Mouse (Mus musculus) liver, adult 2 months (tissue): ENCODE results near the gene Zmiz1.

Experiments used
- CTCF ChIP-seq: fragments of 200-500 bp; IDR thresholded peaks from 2 replicates; pipeline ENCODE4 v1.5.1; 2011; ENCODE audit warnings: low read depth, low read length, control low read depth
- POLR2A ChIP-seq: fragments of 200-500 bp; IDR thresholded peaks from 2 replicates; pipeline ENCODE4 v1.6.1; 2011; ENCODE audit warnings: low read length, control low read depth; ENCODE audit not compliant: insufficient read depth; ENCODE audit errors: extremely low read depth

DNA sequence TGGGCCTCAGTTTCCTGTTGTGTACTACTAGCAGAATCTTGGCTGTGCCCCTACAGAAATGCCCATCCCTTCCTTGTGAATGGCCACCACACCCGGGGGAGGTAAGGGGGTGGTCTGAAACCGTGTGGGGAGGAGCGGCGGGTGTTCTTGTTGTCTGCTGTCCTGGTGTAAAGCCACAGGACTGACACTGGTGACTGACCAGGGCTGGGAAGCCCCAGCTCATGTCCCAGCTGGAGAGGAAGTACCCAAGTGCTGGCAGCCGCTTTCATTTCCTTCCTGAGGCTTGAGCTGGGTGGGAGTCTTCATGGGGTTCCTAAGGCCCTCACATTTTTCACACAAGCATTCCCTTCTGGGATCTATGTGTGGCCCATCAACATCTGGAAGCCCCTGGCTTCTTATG, 155.7 kb downstream of the Zmiz1 start:
- TF ChIP-seq CTCF (no peak), POLR2A (no peak)
